Mouse (Mus musculus) layer of hippocampus, postnatal 25 days (tissue): Measurements from ENCODE around the gene Dnajb2. TPM values are rescaled to one million over a fixed set of nuclear protein-coding genes. Genes with fewer than 3 reads are reported as not detected.
"Not testable (repeated sequence)": the region's sequence is repeated elsewhere in the genome, so short reads cannot be mapped to it uniquely, and the experiment has no call there.

Experiments used
- DNase-seq, 2 experiments: peaks; one replicate each; pipeline ENCODE4 v3.0.0; 2022; ENCODE audit warnings: mixed read lengths in 2 of 2, low spot score in 1 of 2; ENCODE audit errors: extremely low spot score in 1 of 2
- total RNA-seq, 2 experiments: library from RNA; stranded (reverse); gene quantifications; 2 replicates each; pipeline ENCODE4 v1.2.3; 2021

The Dnajb2 gene
- total RNA-seq, 2 experiments from 2014 or later = 72.6 to 78.9 TPM

DNA sequence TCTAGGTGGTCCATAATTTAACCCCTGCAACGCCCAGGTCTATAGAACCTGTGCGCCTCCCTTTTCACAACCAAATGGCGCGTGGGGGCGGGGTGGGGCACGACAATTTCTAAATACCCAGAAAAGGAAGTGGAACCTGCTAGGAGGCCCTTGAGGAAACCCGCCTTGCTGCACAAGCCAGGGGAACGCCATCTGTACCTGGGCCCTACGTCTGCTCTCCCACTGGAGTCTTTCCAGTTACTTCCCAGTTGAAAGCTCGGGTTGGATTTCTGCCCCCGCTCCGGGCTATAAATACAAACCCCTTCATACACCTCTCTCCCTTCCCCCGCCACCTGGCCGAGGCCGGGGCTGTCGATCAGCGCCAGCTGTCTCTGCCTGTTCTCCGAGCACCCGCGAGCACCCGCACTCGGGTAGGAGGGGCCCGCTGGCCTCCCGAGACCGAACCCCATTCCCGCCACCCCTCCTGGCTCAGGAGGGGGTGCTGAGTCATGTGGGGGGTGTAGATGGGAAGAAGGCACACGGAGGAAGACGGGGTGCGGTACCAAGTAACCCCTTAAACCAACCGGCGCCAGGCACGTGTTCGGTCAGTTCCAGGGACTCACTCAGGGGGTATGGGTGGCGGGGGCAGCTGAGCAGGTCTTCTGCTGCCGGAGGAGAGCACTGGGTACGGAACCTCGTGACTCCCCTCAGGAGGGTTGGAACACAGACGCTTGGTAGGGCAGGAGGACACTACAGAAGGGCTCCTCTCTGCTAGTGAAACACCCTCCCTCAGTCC, 17.8 kb upstream of the Dnajb2 start:
- DNase-seq = peak in 1 of 2 experiments; percentile 54

DNA sequence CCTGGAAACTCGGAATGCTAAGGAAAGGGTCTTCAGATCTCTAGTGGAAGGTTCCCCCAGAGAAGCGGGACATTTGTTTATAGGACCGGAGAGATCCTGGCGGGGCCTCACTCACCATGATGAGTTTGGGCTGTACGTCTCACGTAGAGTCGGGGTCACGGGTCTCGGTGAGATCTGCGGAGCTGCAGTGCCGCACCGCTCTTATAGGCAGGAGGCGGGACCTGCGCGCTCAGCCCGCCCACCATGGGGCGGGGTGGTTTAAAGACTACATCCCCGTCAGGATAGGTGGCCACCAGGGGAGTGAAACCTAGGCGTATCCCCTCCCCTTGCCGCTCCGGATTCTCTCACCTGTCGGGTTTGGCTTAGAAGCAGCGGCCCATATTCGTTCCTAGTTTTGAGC, 17.1 kb upstream of the Dnajb2 start:
- peak; percentile 86 to 88 for DNase-seq

DNA sequence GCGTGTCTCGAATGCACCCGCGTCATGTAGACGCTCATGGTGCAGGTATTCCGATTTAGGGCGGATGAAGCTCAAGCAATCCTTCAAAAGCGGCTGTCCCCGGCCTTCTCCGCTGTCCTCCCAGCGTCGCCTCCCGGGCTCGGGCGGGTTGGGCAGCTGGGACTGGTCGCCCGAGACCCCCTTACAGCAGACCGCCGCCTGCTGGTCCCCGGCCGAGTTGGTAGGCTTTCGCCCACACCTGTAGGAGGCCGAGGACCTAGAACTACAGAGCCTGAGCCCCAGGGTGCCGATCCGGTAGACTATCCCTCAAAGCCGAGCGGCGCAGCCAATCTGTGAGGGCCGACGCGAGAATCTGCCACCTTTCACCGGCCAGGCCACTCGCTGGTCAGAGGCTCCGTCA, 16.7 kb upstream of the Dnajb2 start, which contains the start of gene Tuba4a:
Tuba4a (minus strand) TSS at position 335 of the 400 bp plus-strand sequence.
- DNase-seq = no peak

DNA sequence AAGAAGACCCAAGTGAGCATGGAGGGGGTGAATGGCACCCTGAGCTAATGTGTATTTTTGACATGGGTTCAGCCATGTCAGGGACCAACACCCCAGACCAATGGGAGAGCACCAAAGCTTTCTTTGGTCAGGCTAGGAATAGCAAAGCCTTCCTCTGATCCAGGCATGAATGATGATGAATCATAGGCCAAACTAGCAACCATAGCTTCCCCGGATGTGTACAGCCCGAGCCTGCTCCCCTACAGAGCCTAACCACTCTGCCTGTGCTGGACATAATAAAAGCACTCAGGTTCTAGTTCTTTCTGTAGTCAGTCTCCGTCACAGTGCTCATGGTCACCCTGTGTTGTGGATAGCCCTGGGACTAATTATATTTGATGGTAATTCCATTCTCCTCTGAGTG, 14.7 kb upstream of the Dnajb2 start:
- DNase-seq = no peak

DNA sequence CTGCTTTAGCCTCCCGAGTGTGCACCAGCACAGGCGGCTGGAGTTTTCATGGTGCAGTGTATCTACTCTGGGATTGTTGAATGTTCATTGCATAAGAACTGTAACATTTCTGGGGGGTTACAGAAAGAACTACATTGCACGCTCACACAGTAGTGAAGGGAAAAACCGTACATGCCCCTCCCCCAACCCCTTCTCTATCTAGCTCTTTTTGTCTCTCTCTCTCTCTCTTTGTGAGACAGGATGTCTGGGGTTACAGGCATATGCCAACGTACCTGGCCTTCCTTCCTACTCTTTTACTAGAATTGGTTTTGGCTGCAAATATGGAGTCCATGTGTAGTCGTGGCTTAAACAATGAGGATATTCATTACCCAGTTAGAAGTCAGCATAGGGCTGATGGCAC, 13.3 kb upstream of the Dnajb2 start:
- DNase-seq = no peak

DNA sequence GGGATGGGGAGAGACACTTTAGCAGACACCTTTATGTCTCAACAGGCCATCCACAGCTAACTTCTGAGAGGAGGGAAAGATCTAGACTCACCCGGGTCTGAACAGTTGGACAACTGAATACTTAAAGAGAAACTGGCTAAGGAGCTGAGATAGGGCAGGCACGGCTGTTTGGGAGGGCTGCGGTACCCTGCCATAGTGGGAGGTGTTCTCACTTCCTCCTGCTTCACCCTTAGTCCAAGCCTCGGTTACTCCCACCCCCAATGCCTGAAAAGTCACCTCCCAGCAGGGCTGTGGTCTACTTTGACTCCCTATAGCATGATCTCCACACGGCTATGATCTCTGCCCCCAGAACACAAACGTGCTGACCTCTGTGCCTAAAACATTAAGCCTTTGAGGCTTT, 12.7 kb upstream of the Dnajb2 start:
- no peak for DNase-seq

DNA sequence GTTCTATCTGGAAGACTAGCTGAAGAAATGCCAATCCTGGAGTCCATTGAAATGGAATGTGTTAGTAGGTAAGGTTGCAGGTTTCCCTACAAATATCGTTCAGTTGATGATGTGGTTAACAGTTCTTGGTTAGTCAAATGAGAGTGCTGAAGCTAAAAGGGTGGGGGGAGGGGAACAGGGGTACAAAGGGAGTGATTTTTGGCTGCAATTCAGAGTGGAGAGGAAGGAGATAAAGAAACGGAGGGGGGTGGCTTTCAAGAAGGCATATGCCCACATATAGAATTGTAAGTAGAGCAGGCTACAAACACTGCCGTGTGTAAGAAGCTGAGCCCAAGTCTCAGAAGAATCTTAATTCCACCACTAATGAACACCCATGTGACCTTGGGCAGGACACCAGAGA, 10.7 kb upstream of the Dnajb2 start:
- DNase-seq = no peak

DNA sequence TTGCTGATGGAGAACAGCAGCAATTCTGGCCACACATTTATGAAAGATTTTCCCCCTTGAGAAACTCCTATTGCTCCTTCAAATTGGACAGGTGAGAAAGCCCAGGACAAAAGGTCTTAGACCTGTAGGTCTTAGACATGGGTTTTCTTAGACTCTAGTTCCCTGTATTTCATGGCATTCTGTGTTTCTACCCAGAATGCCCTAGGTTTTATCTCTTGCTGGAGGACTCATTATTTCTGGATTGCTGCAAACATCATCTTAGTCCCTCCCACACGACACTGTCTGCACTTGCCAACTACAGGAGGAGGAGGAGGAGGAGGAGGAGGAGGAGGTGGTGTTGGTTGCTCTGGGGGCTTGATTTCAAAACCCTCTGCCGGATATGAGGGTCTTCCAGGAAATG, 10.1 kb upstream of the Dnajb2 start:
- no peak for DNase-seq

DNA sequence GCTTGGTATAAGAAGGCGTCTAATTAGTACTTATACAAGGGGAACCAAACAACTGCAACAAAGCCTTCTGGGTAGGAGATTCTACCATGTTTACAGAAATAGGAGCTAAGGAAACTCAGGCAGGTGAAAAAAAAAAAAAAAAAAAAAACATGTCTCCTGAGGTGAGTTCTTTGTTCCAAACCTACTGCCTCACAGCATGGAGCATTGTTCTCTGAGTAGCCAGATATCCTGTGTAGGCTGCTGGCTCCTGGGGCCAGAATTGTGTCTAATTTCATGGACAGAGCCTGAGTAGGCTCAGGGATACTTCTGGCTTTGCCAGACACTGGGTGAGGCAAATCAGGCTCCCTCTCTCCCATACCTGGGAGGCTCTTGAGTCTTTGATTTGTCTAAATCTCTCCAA, 8.6 kb upstream of the Dnajb2 start:
- DNase-seq = no peak

DNA sequence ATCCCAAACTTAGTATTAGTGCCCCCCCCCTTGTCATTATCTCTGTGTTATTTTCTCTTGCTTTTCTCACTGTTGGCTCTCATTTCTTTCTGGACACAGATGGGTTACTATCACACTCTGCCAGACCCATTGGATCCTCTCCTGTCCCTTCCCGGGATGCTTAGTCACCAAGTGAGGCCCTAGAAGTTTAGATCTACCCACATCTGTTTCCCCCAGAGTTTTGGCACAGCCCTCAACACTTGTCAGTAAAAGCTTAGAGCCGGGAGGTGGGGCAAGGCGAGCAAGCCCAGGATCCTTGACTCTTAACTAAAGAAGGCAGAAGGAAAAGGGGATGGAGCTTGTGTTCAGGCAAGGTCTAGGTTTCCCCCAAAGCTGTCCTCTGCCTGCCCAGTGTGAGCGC, 7.0 kb upstream of the Dnajb2 start:
- no peak for DNase-seq

DNA sequence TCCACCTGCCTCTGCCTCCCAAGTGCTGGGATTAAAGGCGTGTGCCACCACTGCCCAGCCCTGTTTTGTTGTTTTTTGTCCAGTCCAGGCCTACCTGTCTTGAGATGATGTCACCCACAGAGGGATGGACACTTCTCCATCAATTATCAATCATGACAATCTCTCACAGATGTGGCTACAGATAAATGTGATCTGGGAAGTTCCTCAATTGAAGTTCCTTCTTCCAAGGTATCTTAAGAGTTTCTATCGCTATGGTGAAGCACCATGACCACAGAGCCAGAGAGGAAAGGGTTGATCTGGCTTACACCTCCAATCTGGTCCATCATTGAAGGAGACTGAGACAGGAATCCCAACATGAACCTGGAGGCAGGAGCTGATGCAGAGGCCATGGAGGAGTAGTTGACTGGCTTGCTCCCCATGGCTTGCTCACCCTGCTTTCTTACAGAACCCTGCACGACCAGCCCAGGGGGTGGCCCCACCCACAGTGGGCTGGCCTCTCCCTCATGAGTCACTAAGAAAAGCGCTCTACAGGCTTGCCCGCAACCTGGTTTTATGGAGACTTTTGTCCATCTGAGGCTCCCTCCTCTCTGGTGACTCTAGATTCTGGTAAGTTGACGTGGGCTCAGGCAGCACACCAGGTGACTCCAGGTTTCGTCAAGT, 5.7 kb upstream of the Dnajb2 start:
- no peak for DNase-seq

DNA sequence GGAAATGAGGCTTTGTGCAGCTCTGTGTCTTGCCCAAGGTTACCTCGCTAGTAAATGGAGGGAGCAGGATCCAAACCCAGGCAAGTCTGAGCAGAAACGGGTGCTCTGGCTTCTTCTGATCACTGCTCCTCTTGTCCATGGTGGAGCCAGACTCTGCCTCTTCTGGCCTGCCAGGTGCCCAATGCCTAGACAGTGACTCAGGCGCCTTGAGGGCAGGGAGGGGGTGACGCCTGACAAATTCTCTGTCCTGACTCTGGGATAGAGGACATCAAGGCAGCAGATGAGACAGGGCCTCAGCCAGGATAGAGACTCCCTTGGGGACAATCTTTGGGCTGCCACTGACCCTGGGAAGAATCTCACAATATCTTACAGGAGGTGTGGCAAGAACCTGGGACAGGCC, 5.0 kb upstream of the Dnajb2 start:
- DNase-seq = no peak

DNA sequence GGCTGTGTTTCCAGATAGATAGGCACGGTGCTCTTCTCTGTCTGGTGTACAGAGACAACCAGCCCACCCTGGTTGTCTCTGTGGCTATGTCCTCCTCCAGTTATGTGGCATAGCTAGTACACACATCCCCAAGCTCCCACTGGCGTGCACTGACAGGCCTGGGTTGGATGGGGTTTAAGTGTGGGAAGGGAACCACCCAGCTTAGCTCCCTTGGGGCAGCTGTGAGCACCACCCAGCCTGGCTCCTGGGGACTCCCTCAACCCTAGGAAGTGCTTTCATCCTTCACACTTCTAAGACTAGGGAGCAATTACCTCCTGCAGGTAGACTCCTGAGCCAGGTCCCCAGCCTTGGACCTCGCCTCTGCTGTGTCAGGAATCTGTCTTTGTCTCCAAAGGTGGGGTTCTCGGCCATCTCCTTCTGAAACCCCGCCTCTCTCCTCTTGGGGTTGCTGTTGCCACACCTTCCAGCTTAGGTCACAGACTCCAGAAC, 4.5 kb upstream of the Dnajb2 start, which contains the start of gene A630095N17Rik:
A630095N17Rik (minus strand) TSS at position 439 of the 489 bp plus-strand sequence.
- DNase-seq = no peak

DNA sequence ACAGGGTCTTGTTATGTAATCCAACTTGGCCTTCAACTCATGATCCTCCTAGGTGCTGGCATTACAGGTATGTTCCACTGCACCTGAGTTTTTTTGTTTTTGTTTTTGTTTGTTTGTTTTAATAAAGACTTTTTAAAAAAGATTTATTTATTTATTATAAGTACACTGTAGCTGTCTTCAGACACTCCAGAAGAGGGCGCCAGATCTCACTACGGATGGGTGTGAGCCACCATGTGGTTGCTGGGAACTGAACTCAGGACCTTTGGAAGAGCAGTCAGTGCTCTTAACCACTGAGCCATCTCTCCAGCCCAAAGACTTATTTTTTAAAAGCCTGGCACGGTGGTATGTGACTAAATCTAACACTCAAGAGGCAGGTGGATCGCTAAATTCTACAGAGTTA, 3.7 kb upstream of the Dnajb2 start:
- DNase-seq = not testable (repeated sequence)

DNA sequence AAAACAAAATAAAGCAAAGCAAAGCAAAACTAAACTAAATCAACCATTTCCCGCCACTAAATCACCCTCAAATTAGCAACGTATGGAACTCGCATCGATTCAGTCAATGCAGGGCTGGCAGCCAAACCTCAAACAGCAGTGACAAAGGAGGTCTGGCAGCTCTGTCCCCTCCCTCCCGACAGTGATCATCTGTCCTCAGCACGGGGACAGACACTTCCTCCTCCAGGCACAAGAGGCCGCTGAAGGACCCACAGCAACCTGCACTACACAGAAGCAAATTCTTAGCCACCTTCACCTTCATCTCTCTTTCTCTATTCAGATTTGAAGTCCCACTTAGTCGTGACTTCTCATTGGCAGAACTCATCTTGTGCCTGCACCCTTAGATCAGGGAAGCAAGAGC, 1.6 kb upstream of the Dnajb2 start:
- DNase-seq = no peak

DNA sequence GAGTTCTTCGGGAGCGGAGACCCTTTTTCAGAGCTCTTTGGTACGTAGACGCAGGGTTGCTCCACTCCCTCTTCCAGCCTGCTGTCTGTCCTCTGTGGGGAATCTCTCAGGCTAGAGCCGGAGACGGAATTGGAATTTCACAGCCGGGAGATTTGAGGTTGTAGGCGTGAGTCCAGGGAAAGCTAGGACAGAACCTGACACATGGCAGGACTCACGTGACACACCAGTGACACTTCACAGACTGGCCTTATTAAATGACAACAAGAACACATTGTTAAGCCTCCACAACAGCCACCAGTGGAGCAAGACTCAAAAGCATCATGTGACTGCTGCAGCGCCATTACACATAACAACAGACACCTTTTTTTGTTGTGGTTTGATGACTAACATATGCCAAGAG, 3.4 kb downstream of the Dnajb2 start:
- no peak for DNase-seq

DNA sequence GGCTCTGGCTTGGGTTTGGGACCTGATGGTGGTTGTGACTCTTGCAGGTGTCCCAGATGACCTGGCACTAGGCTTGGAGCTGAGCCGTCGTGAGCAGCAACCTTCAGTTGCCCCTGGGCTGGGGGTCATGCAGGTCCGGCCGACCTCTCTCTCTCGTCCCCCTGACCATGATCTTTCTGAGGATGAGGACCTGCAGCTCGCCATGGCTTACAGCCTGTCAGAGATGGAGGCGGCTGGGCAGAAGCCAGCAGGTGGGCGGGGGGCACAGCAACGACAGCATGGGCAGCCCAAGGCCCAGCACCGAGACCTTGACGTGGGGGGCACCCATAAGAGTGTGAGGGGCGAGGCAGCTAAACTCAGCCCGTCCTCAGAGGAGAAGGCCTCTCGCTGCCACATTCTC, 7.2 kb downstream of the Dnajb2 start:
- DNase-seq = no peak

DNA sequence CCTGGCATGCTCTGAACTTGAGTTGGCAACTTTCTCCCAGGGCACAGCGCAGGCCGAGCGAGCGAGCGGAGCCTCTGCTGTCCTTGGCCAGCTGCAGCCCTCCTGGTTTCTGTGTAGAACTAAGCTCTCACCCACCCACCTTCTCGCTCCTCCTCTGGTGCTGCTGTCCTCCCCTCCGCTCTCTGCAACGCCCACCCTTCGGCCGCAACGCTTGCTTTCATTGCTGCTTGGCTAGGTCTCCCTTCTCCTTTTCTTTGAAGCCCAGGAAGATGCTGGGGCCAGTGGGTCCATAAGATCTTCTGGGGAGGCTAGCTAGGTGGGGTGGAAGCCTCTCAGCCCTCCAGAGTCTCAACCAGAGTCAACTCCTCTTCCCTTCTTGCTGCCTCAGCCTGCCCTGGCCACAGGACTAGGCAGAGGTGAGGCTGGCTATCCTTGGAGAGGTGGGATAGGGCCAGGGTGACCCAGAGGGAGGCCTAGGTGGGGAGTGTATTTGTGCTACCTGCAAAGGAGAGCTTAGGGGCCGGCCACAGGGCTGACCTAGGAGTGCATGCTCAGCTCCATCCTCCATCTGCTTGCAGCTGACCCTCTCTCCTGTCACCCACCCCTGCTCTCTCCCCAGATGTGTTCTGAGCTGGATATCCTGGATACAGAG, 8.1 kb downstream of the Dnajb2 start:
- DNase-seq = no peak

DNA sequence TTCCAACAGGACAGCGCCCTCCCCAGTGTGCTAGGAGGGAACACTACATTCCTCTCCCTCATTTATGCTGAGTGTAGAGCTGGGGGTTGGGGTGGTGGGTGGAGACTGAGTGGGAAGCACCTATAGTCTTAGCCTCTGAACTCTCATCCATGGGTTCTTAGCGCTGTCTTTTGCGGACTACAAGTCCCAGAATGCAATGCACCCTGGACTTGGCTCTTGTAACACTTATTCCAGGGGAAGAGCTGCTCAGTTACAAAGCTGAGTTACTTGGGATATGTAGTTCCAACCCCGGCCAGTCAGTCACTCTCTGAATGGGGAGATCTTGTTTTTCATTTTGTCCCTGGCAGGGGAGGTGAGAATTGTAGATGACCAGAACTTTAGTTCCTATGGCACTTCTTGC, 8.6 kb downstream of the Dnajb2 start:
- DNase-seq = no peak

DNA sequence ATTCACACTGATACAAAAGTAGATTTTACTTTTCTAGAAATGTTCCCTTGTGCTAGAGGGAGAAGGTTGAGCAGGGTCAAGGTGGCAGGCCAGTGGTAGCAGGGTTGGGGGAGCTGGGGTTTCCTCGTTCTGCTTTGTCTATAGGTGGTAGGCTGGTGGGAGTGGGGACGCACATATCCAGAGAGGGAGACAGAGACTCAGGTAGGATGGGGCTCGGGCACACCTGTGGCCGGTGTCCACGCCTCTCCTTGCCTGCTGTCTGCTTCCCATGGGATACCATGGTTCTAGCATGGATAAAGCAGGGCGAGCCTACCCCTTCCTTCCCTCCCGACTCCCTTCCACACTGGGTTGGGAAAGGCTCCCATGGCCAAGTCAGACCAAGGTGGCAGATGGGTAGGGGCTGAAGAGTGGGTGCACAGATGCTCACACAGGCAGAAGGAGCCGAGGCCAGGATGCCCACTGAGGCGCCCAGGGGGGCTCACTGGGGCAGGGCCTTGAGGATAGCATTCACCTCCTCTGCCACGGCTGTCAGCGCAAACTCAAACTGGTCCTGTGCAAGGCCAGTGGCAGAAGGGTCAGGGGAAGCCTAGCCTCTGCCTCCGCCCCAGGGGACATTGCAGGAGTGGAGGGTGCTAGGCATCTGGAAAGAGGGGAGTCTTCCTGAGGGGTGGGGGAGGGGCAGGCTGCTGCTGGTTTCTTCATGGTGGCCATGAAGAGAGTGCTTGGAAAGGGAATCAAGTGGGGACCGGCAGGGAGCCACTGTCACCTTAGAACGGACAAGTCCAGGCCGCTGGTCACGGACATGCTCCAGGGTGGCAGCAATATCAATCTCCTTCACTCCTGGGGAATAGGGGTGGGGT, 11.1 kb downstream of the Dnajb2 start:
- no peak for DNase-seq
